In genomic region chrX:50012242-50012641, GRCm38 (mm10) we compare ENCODE assay signal across 35 mouse cellular contexts. TPM values are rescaled to one million over a fixed set of nuclear protein-coding genes. Genes with fewer than 3 reads are reported as not detected.
DNase-seq lines count a peak whose midpoint lies in the region; ATAC-seq and TF ChIP-seq lines count a peak whose summit lies in the region.
"Had no signal": no experiment of that assay in that cellular context is flagged by ENCODE, and none has a peak within 500 bp of the region (broad histone marks: within the 10 kb centered on the region; RNA-seq: fewer than 3 reads in every experiment).

No protein-coding gene starts in this region.

- H3K27me3 ChIP-seq in kidney, embryonic 15.5 days, result no peaks in the 10 kb centered on the region
- H3K27me3 ChIP-seq: CH12.LX; embryonic facial prominence, embryonic 15.5 days; hindbrain, embryonic 15.5 days; intestine, embryonic 15.5 days; limb, embryonic 13.5 days; liver, embryonic 12.5 days; neural tube, embryonic 13.5 days had no signal

- peak; percentile 73 for ATAC-seq in kidney, embryonic 15.5 days (replicated peaks; ENCODE audit: low FRiP score)
- ATAC-seq: forebrain, embryonic 16.5 days; intestine, embryonic 15.5 days; liver, embryonic 12.5 days; midbrain, embryonic 16.5 days had no signal

- no peak overlapping the region for H3K9ac ChIP-seq in kidney, embryonic 15.5 days
- H3K9ac ChIP-seq: embryonic facial prominence, embryonic 15.5 days; hindbrain, embryonic 15.5 days; intestine, embryonic 15.5 days; limb, embryonic 13.5 days; liver, embryonic 12.5 days; neural tube, embryonic 13.5 days had no signal

- 35% methylated on average over 4 of the region's 4 CpGs for WGBS in kidney, embryonic 15.5 days

- DNase-seq in kidney, adult 18-20 months, result no peak
- DNase-seq in layer of hippocampus, adult 2 months (ENCODE audit: low spot score in 2 of 2), result peak; percentile 9 to 10
- DNase-seq in layer of hippocampus, postnatal 25 days (ENCODE audit: extremely low spot score in 1 of 2, low spot score in 1 of 2), result no peak
- peak; percentile 19 to 21 for DNase-seq in right cerebral cortex, postnatal 10 days (ENCODE audit: low spot score in 2 of 2)
- DNase-seq in right cerebral cortex, postnatal 25 days, result no peak
- DNase-seq in urinary bladder, postnatal 4 days (ENCODE audit: low spot score in 2 of 2), result no peak
- DNase-seq: adrenal gland, adult 2 months; B cell, adult 2 months; cerebellum, adult 18-20 months; cerebellum, postnatal 14 days; gastrocnemius, postnatal 14 days; heart, adult 11 months; lung, adult 18-20 months; lung, postnatal 10 days; thymus, postnatal 14 days had no signal

- H3K4me2 ChIP-seq in kidney, embryonic 15.5 days, result no peak overlapping the region
- H3K4me2 ChIP-seq: embryonic facial prominence, embryonic 15.5 days; heart, embryonic 11.5 days; hindbrain, embryonic 15.5 days; intestine, embryonic 15.5 days; limb, embryonic 13.5 days; liver, embryonic 12.5 days; neural tube, embryonic 13.5 days had no signal

- TF ChIP-seq CTCF in layer of hippocampus, adult 2 months (conservative IDR thresholded peaks at IDR 0.05), result no peak

- no peaks in the 10 kb centered on the region for H3K4me1 ChIP-seq in kidney, embryonic 15.5 days
- H3K4me1 ChIP-seq: embryonic facial prominence, embryonic 15.5 days; hindbrain, embryonic 15.5 days; intestine, embryonic 15.5 days; limb, embryonic 13.5 days; liver, embryonic 12.5 days; midbrain, embryonic 10.5 days; neural tube, embryonic 13.5 days had no signal

- no peak overlapping the region for H3K27ac ChIP-seq in kidney, embryonic 15.5 days
- no peak overlapping the region for H3K27ac ChIP-seq in layer of hippocampus, adult 2 months
- H3K27ac ChIP-seq: embryonic facial prominence, embryonic 15.5 days; hindbrain, embryonic 15.5 days; intestine, embryonic 15.5 days; limb, embryonic 13.5 days; liver, embryonic 12.5 days; midbrain, embryonic 10.5 days; neural tube, embryonic 13.5 days had no signal

- no peak overlapping the region for H3K4me3 ChIP-seq in kidney, embryonic 15.5 days (replicated peaks)
- H3K4me3 ChIP-seq in layer of hippocampus, adult 2 months, result no peak overlapping the region
- H3K4me3 ChIP-seq: embryonic facial prominence, embryonic 15.5 days; hindbrain, embryonic 15.5 days; intestine, embryonic 15.5 days; limb, embryonic 13.5 days; liver, embryonic 12.5 days; midbrain, embryonic 10.5 days; myocyte; neural tube, embryonic 13.5 days had no signal

- no peaks in the 10 kb centered on the region for H3K36me3 ChIP-seq in kidney, embryonic 15.5 days
- H3K36me3 ChIP-seq: embryonic facial prominence, embryonic 15.5 days; G1E; hindbrain, embryonic 15.5 days; intestine, embryonic 15.5 days; limb, embryonic 13.5 days; liver, embryonic 12.5 days; midbrain, embryonic 10.5 days; neural tube, embryonic 13.5 days had no signal

- H3K9me3 ChIP-seq in kidney, embryonic 15.5 days (replicated peaks), result no peaks in the 10 kb centered on the region
- H3K9me3 ChIP-seq: embryonic facial prominence, embryonic 15.5 days; G1E; hindbrain, embryonic 15.5 days; intestine, embryonic 15.5 days; limb, embryonic 13.5 days; liver, embryonic 12.5 days; midbrain, embryonic 10.5 days; neural tube, embryonic 13.5 days had no signal

RNA-seq across cellular contexts. Expression of gene Olfr1323, which starts 6.9 kb away (rescaled TPM):
- not detected in 2 replicates for polyA plus RNA-seq in kidney, embryonic 15.5 days (2015; fragmentation: Nextera tagmentation; extraction: Ambion mirVana)
- total RNA-seq in layer of hippocampus, adult 2 months (2021), result not detected
- total RNA-seq in layer of hippocampus, postnatal 25 days (2021), result not detected
- total RNA-seq: adrenal gland, adult 2 months; adrenal gland, postnatal 4 days; CH12.LX; gastrocnemius, postnatal 14 days; hematopoietic stem cell, adult 5-6 weeks; layer of hippocampus, adult 18-20 months; left cerebral cortex, postnatal 10 days had no signal
- polyA plus RNA-seq: adrenal gland, adult 2 months; embryonic facial prominence, embryonic 15.5 days; forebrain, embryonic 16.5 days; G1E; heart, embryonic 11.5 days; heart, postnatal 0 days; hindbrain, embryonic 15.5 days; intestine, embryonic 15.5 days; limb, embryonic 13.5 days; liver, embryonic 12.5 days; midbrain, embryonic 10.5 days; midbrain, embryonic 16.5 days; myocyte; neural tube, embryonic 13.5 days; spleen, adult 2 months had no signal

Comparison
In these comparisons a context has a peak if more than half of its experiments do, and no peak if none do; other contexts are left out.
1. DNase-seq: peak in layer of hippocampus, adult 2 months (2 of 2) and right cerebral cortex, postnatal 10 days (2 of 2); none in kidney, adult 18-20 months (single experiment), layer of hippocampus, postnatal 25 days (0 of 2), right cerebral cortex, postnatal 25 days (single experiment) and urinary bladder, postnatal 4 days (0 of 2).